Mouse (Mus musculus) urinary bladder, postnatal 25 days (tissue): ENCODE data around the gene Nadsyn1.
A peak's percentile ranks its signal among the peaks of the same experiment; 100 is the strongest.

Experiments used
- DNase-seq: peaks from one replicate; pipeline ENCODE4 v3.0.0; 2022; ENCODE audit warnings: low spot score

Gene Nadsyn1

GRCm38 (mm10) chr7:143822375-143823265, at the start of gene Nadsyn1, which contains the start of gene Dhcr7:
Gene Nadsyn1 (minus strand): TSS chr7:143822849.
Gene Dhcr7 (plus strand): TSS chr7:143823145.
- peak; percentile 99 for DNase-seq

- DNase-seq = no peak
Observed at GRCm38 (mm10) chr7:143868874-143869273, 46.2 kb upstream of the Nadsyn1 start.

GRCm38 (mm10) chr7:143866538-143866937, 43.9 kb upstream of the Nadsyn1 start, which contains the start of gene Gm498:
Gene Gm498 (plus strand): TSS chr7:143866838.
- DNase-seq = no peak

GRCm38 (mm10) chr7:143848768-143849482, 26.3 kb upstream of the Nadsyn1 start:
- no peak for DNase-seq

GRCm38 (mm10) chr7:143848127-143848767, 25.6 kb upstream of the Nadsyn1 start:
- DNase-seq = no peak

- no peak for DNase-seq
Observed at GRCm38 (mm10) chr7:143841301-143841700, 18.7 kb upstream of the Nadsyn1 start.

- DNase-seq = no peak
Observed at GRCm38 (mm10) chr7:143840121-143840520, 17.5 kb upstream of the Nadsyn1 start.

- DNase-seq = no peak
Observed at GRCm38 (mm10) chr7:143837705-143838358, 15.2 kb upstream of the Nadsyn1 start.

- DNase-seq = no peak
Observed at GRCm38 (mm10) chr7:143834972-143835371, 12.3 kb upstream of the Nadsyn1 start.

- no peak for DNase-seq
Observed at GRCm38 (mm10) chr7:143834316-143834715, 11.7 kb upstream of the Nadsyn1 start.

- no peak for DNase-seq
Observed at GRCm38 (mm10) chr7:143833581-143834190, 11.0 kb upstream of the Nadsyn1 start.

GRCm38 (mm10) chr7:143832611-143833010, 10.0 kb upstream of the Nadsyn1 start:
- DNase-seq = no peak

GRCm38 (mm10) chr7:143832196-143832595, 9.5 kb upstream of the Nadsyn1 start:
- peak; percentile 44 for DNase-seq

GRCm38 (mm10) chr7:143830399-143830798, 7.8 kb upstream of the Nadsyn1 start:
- DNase-seq = no peak

- DNase-seq = peak; percentile 86
Observed at GRCm38 (mm10) chr7:143829504-143830331, 7.1 kb upstream of the Nadsyn1 start.

- DNase-seq = no peak
Observed at GRCm38 (mm10) chr7:143826985-143827384, 4.3 kb upstream of the Nadsyn1 start.

GRCm38 (mm10) chr7:143823266-143823605, 587 bp upstream of the Nadsyn1 start:
- DNase-seq = no peak

- DNase-seq = no peak
Observed at GRCm38 (mm10) chr7:143821241-143821640, 1.4 kb downstream of the Nadsyn1 start.

- DNase-seq = no peak
Observed at GRCm38 (mm10) chr7:143819201-143819600, 3.4 kb downstream of the Nadsyn1 start.

- no peak for DNase-seq
Observed at GRCm38 (mm10) chr7:143808909-143809308, 13.7 kb downstream of the Nadsyn1 start.

GRCm38 (mm10) chr7:143805199-143805624, 17.4 kb downstream of the Nadsyn1 start:
- no peak for DNase-seq
